Mouse (Mus musculus): Measurements from ENCODE around the gene Vwa1. TPM values are rescaled to one million over a fixed set of nuclear protein-coding genes. Genes with fewer than 3 reads are reported as not detected.
A peak's percentile ranks its signal among the peaks of the same experiment; 100 is the strongest.

Gene Vwa1
- polyA plus RNA-seq, 1 experiment from 2014 or later: 14.0 TPM

GRCm38 (mm10) chr4:155735788-155736187 is 38.7 kb downstream of the Vwa1 start:
- peaks cover 36% of the 10 kb centered on the region for H3K4me1 ChIP-seq (replicated peaks)
- H3K4me3 ChIP-seq: peak overlapping the region; percentile 85
- no peak for DNase-seq (ENCODE audit: low spot score)
- peaks cover 49% of the 10 kb centered on the region for H3K36me3 ChIP-seq
- H3K27ac ChIP-seq: peak overlapping the region; percentile 94
- no peaks in the 10 kb centered on the region for H3K27me3 ChIP-seq (ENCODE audit: insufficient read depth, poor library complexity, severe bottlenecking)
- 71% methylated on average over 5 of the region's 5 CpGs for WGBS
- H3K9me3 ChIP-seq: no peaks in the 10 kb centered on the region

- Histone ChIP-seq H3K36me3 (peaks cover 47% of the 10 kb centered on the region), H3K27me3 (ENCODE audit: insufficient read depth, poor library complexity, severe bottlenecking) (no peaks in the 10 kb centered on the region)
- WGBS: under 1% methylated on average over 76 of the region's 79 CpGs
Measured at GRCm38 (mm10) chr4:155734951-155735702, 39.4 kb downstream of the Vwa1 start.

GRCm38 (mm10) chr4:155734350-155734941 is 40.1 kb downstream of the Vwa1 start, which contains the start of gene Tmem240:
Tmem240 (plus strand) TSS chr4:155734800.
- Histone ChIP-seq H3K36me3 (peaks cover 40% of the 10 kb centered on the region), H3K4me1 (replicated peaks) (peaks cover 36% of the 10 kb centered on the region), H3K27me3 (ENCODE audit: insufficient read depth, poor library complexity, severe bottlenecking) (no peaks in the 10 kb centered on the region), H3K4me3 (peak within 1 kb of the TSS; percentile 85), H3K9me3 (no peaks in the 10 kb centered on the region), H3K27ac (peak within 1 kb of the TSS; percentile 94)
- DNase-seq (ENCODE audit: low spot score): peak; percentile 91
- under 1% methylated on average over 35 of the region's 35 CpGs for WGBS

More at GRCm38 (mm10) chr4:155734951-155735702, 39.4 kb downstream of the Vwa1 start:
- H3K9me3 ChIP-seq: no peaks in the 10 kb centered on the region
- peak overlapping the region; percentile 94 for H3K27ac ChIP-seq
- peak overlapping the region; percentile 85 for H3K4me3 ChIP-seq
- peaks cover 36% of the 10 kb centered on the region for H3K4me1 ChIP-seq (replicated peaks)
- DNase-seq (ENCODE audit: low spot score): peak; percentile 55

GRCm38 (mm10) chr4:155733267-155733666 is 41.2 kb downstream of the Vwa1 start:
- no peak overlapping the region for H3K27ac ChIP-seq
- H3K4me3 ChIP-seq: no peak overlapping the region
- peaks cover 33% of the 10 kb centered on the region for H3K4me1 ChIP-seq (replicated peaks)
- 91% methylated on average over 10 of the region's 10 CpGs for WGBS
- DNase-seq (ENCODE audit: low spot score): no peak
- H3K27me3 ChIP-seq (ENCODE audit: insufficient read depth, poor library complexity, severe bottlenecking): no peaks in the 10 kb centered on the region
- peaks cover 34% of the 10 kb centered on the region for H3K36me3 ChIP-seq
- no peaks in the 10 kb centered on the region for H3K9me3 ChIP-seq

GRCm38 (mm10) chr4:155727993-155728392 is 46.5 kb downstream of the Vwa1 start:
- Histone ChIP-seq H3K27me3 (ENCODE audit: insufficient read depth, poor library complexity, severe bottlenecking) (no peaks in the 10 kb centered on the region), H3K36me3 (peaks cover 57% of the 10 kb centered on the region), H3K4me3 (no peak overlapping the region), H3K27ac (0 out of 2 replicates have a peak overlapping the region, but pooled peaks have one; percentile 18), H3K4me1 (replicated peaks) (no peaks in the 10 kb centered on the region; the same call in 1 of the 2 replicates), H3K9me3 (no peaks in the 10 kb centered on the region)
- WGBS: 80% methylated on average over 2 of the region's 2 CpGs
- DNase-seq (ENCODE audit: low spot score): no peak

- 74% methylated on average over 4 of the region's 4 CpGs for WGBS
- peak; percentile 29 for DNase-seq (ENCODE audit: low spot score)
- Histone ChIP-seq H3K4me3 (no peak overlapping the region), H3K4me1 (replicated peaks) (no peaks in the 10 kb centered on the region), H3K9me3 (no peaks in the 10 kb centered on the region), H3K27me3 (ENCODE audit: insufficient read depth, poor library complexity, severe bottlenecking) (no peaks in the 10 kb centered on the region), H3K36me3 (peaks cover 38% of the 10 kb centered on the region), H3K27ac (no peak overlapping the region)
Measured at GRCm38 (mm10) chr4:155721668-155722083, 52.8 kb downstream of the Vwa1 start.

Other genes with a start within 250 kb of the Vwa1 start
- 102 and 107 TPM in 2 replicates for gene Nadk, start 212.3 kb downstream of the Vwa1 start, polyA plus RNA-seq (2016; fragmentation: Nextera tagmentation; extraction: Ambion mirVana)
- 12.0 and 13.4 TPM in 2 replicates for gene Slc35e2, start 173.3 kb downstream of the Vwa1 start, polyA plus RNA-seq (2016; fragmentation: Nextera tagmentation; extraction: Ambion mirVana)
- 61.2 and 76.9 TPM in 2 replicates for gene Cdk11b, start 149.8 kb downstream of the Vwa1 start, polyA plus RNA-seq (2016; fragmentation: Nextera tagmentation; extraction: Ambion mirVana)
- gene Gm10563, start 129.3 kb downstream of the Vwa1 start, polyA plus RNA-seq (2016; fragmentation: Nextera tagmentation; extraction: Ambion mirVana): not detected in 2 replicates
- gene Mmp23, start 121.3 kb downstream of the Vwa1 start, polyA plus RNA-seq (2016; fragmentation: Nextera tagmentation; extraction: Ambion mirVana): 4.2 and 4.4 TPM in 2 replicates
- gene Mib2, start 105.5 kb downstream of the Vwa1 start, polyA plus RNA-seq (2016; fragmentation: Nextera tagmentation; extraction: Ambion mirVana): 19.5 and 21.8 TPM in 2 replicates
- 0.72 and 1.8 TPM in 2 replicates for gene Fndc10, start 80.4 kb downstream of the Vwa1 start, polyA plus RNA-seq (2016; fragmentation: Nextera tagmentation; extraction: Ambion mirVana)
- gene Ssu72, start 69.9 kb downstream of the Vwa1 start, polyA plus RNA-seq (2016; fragmentation: Nextera tagmentation; extraction: Ambion mirVana): 162 and 175 TPM in 2 replicates
- gene Tmem240, start 39.9 kb downstream of the Vwa1 start, polyA plus RNA-seq (2016; fragmentation: Nextera tagmentation; extraction: Ambion mirVana): 0.85 and 1.6 TPM in 2 replicates
- 110 and 124 TPM in 2 replicates for gene Atad3a, start 13.6 kb downstream of the Vwa1 start, polyA plus RNA-seq (2016; fragmentation: Nextera tagmentation; extraction: Ambion mirVana)
- gene Tmem88b, start 11.2 kb upstream of the Vwa1 start, polyA plus RNA-seq (2016; fragmentation: Nextera tagmentation; extraction: Ambion mirVana): 0.31 and 0.67 TPM in 2 replicates
- gene Ankrd65, start 15.7 kb upstream of the Vwa1 start, polyA plus RNA-seq (2016; fragmentation: Nextera tagmentation; extraction: Ambion mirVana): 0.18 TPM in 1 of 2 replicates, not detected in the other
- 252 and 253 TPM in 2 replicates for gene Mrpl20, start 28.2 kb upstream of the Vwa1 start, polyA plus RNA-seq (2016; fragmentation: Nextera tagmentation; extraction: Ambion mirVana)
- 167 and 178 TPM in 2 replicates for gene Ccnl2, start 37.8 kb upstream of the Vwa1 start, polyA plus RNA-seq (2016; fragmentation: Nextera tagmentation; extraction: Ambion mirVana)
- gene Aurkaip1, start 56.6 kb upstream of the Vwa1 start, polyA plus RNA-seq (2016; fragmentation: Nextera tagmentation; extraction: Ambion mirVana): 171 and 186 TPM in 2 replicates
- 56.1 and 56.7 TPM in 2 replicates for gene Mxra8, start 65.0 kb upstream of the Vwa1 start, polyA plus RNA-seq (2016; fragmentation: Nextera tagmentation; extraction: Ambion mirVana)
- 4.3 and 5.1 TPM in 2 replicates for gene Dvl1, start 72.7 kb upstream of the Vwa1 start, polyA plus RNA-seq (2016; fragmentation: Nextera tagmentation; extraction: Ambion mirVana)
- gene Tas1r3, start 88.7 kb upstream of the Vwa1 start, polyA plus RNA-seq (2016; fragmentation: Nextera tagmentation; extraction: Ambion mirVana): 0.37 and 0.41 TPM in 2 replicates
- gene Cptp, start 94.7 kb upstream of the Vwa1 start, polyA plus RNA-seq (2016; fragmentation: Nextera tagmentation; extraction: Ambion mirVana): 22.0 and 24.8 TPM in 2 replicates
- gene Ints11, start 94.8 kb upstream of the Vwa1 start, polyA plus RNA-seq (2016; fragmentation: Nextera tagmentation; extraction: Ambion mirVana): 103 and 104 TPM in 2 replicates
- gene Pusl1, start 117.1 kb upstream of the Vwa1 start, polyA plus RNA-seq (2016; fragmentation: Nextera tagmentation; extraction: Ambion mirVana): 49.4 and 52.8 TPM in 2 replicates
- 32.2 and 41.4 TPM in 2 replicates for gene Acap3, start 117.1 kb upstream of the Vwa1 start, polyA plus RNA-seq (2016; fragmentation: Nextera tagmentation; extraction: Ambion mirVana)
- 146 and 157 TPM in 2 replicates for gene Ube2j2, start 169.1 kb upstream of the Vwa1 start, polyA plus RNA-seq (2016; fragmentation: Nextera tagmentation; extraction: Ambion mirVana)
- gene C1qtnf12, start 187.6 kb upstream of the Vwa1 start, polyA plus RNA-seq (2016; fragmentation: Nextera tagmentation; extraction: Ambion mirVana): 24.4 and 25.2 TPM in 2 replicates
- gene B3galt6, start 218.0 kb upstream of the Vwa1 start, polyA plus RNA-seq (2016; fragmentation: Nextera tagmentation; extraction: Ambion mirVana): 13.8 and 17.2 TPM in 2 replicates
- gene Sdf4, start 218.2 kb upstream of the Vwa1 start, polyA plus RNA-seq (2016; fragmentation: Nextera tagmentation; extraction: Ambion mirVana): 131 and 135 TPM in 2 replicates
- 0.30 and 1.3 TPM in 2 replicates for gene Tnfrsf4, start 239.1 kb upstream of the Vwa1 start, polyA plus RNA-seq (2016; fragmentation: Nextera tagmentation; extraction: Ambion mirVana)

All from hindbrain, embryonic 10.5 days (tissue).